Mouse (Mus musculus) liver, adult 2 months (tissue): ENCODE measurements around the gene Nat8.

Experiments used
- CTCF ChIP-seq: fragments of 200-500 bp; IDR thresholded peaks from 2 replicates; pipeline ENCODE4 v1.5.1; 2011; ENCODE audit warnings: low read depth, low read length, control low read depth
- POLR2A ChIP-seq: fragments of 200-500 bp; IDR thresholded peaks from 2 replicates; pipeline ENCODE4 v1.6.1; 2011; ENCODE audit warnings: low read length, control low read depth; ENCODE audit not compliant: insufficient read depth; ENCODE audit errors: extremely low read depth

DNA sequence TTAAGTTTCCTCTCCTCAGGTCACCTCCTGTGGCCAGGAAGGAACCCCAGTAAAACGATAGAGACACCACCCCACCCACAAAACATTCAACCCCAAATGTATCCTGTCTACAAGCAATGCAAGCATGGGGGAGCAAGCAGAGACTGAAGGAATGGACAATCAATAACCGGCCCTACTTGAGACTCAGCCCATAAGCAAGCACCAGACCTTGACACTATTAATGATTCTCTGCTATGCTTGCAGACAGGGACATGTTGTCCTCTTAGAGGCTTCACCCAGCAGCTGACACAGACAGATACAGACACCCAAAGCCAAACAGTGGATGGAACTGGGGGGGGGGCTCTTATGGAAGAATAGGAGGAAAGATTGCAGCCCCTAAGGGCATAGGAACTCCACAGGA lies 6.0 kb downstream of the Nat8 start:
- TF ChIP-seq POLR2A (no peak), CTCF (no peak)
